Mouse (Mus musculus): ENCODE measurements at regions not wholly inside any gene's neighbourhood (a gene's known extent, or its start where the extent isn't known, plus 50 kb on each side); places are given as distances from the start of the nearest gene placed in this dataset.
A peak's percentile ranks its signal among the peaks of the same experiment; 100 is the strongest.
"Not testable (repeated sequence)": the region's sequence is repeated elsewhere in the genome, so short reads cannot be mapped to it uniquely, and the experiment has no call there.

- Histone ChIP-seq H3K4me1 (ENCODE audit: control insufficient read depth, insufficient read depth, low read length) (no peaks in the 10 kb centered on the region), H3K27ac (ENCODE audit: insufficient read depth, low read length) (no peak overlapping the region), H3K4me3 (replicated peaks; ENCODE audit: insufficient read depth, low read depth, low read length) (no peak overlapping the region), H3K27me3 (ENCODE audit: control insufficient read depth, insufficient read depth, low read length) (no peaks in the 10 kb centered on the region)
- no peak for TF ChIP-seq CTCF (IDR thresholded peaks at IDR 0.05; ENCODE audit: borderline replicate concordance, insufficient read depth, low read depth, low read length)
- no peak for TF ChIP-seq POLR2A (IDR thresholded peaks at IDR 0.05; ENCODE audit: borderline replicate concordance, insufficient read depth, low read length)
- 96% methylated on average over 5 of the region's 5 CpGs for WGBS
- no peak for DNase-seq
Measured at GRCm38 (mm10) chr9:85981428-85981827, 139.2 kb downstream of the Tpbg start.

DNA sequence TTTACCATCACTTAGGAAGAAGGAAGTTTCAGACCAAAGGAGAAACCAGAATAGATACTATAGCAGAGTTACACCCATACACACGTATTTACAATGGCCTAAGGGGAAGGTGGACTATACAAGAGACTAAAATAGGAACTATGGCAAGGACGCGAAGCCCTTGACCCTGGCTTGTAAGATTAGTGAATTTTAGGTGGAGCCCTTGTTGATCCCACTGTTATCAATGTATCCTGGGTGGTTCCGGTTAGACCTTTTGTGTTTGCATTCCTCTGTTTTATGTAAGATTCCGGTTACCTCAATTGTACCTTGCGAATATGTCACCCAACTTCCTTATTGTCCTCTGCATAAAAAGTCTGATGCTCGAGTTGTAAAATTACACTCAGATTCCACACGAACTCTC lies 141.3 kb downstream of the Tpbg start:
- not testable (repeated sequence) for H3K27ac ChIP-seq (ENCODE audit: insufficient read depth, low read length)
- 95% methylated on average over 8 of the region's 8 CpGs for WGBS

DNA sequence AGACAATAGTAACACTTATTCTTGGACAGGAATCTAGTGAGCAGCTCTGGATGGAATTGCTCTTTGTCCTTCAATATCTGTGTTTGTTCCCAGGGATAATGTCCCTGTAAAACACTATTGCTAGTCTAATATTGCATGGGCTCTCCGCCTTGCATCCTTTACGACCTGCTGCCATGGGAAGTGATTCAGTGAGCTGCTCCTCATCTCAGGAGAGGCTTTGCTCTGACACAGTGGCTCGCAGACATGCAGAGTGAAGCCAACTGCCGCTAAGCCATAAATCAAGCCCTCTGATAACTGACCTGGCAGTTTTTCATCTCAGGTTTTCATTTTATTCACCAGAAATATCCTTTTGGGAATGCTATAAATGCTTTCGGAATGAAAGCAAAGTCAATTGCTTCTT lies 143.5 kb downstream of the Tpbg start:
- Histone ChIP-seq H3K4me3 (replicated peaks; ENCODE audit: insufficient read depth, low read depth, low read length) (no peak overlapping the region), H3K27me3 (ENCODE audit: control insufficient read depth, insufficient read depth, low read length) (no peaks in the 10 kb centered on the region), H3K4me1 (ENCODE audit: control insufficient read depth, insufficient read depth, low read length) (no peaks in the 10 kb centered on the region), H3K27ac (ENCODE audit: insufficient read depth, low read length) (no peak overlapping the region)
- WGBS = 72% methylated on average over 5 of the region's 5 CpGs
- DNase-seq = no peak
- TF ChIP-seq CTCF (IDR thresholded peaks at IDR 0.05; ENCODE audit: borderline replicate concordance, insufficient read depth, low read depth, low read length) = no peak
- no peak for TF ChIP-seq POLR2A (IDR thresholded peaks at IDR 0.05; ENCODE audit: borderline replicate concordance, insufficient read depth, low read length)

More for the DNA sequence above, 141.3 kb downstream of the Tpbg start:
- not testable (repeated sequence) for H3K4me3 ChIP-seq (replicated peaks; ENCODE audit: insufficient read depth, low read depth, low read length); DNase-seq; H3K27me3 ChIP-seq (ENCODE audit: control insufficient read depth, insufficient read depth, low read length); H3K4me1 ChIP-seq (ENCODE audit: control insufficient read depth, insufficient read depth, low read length)

DNA sequence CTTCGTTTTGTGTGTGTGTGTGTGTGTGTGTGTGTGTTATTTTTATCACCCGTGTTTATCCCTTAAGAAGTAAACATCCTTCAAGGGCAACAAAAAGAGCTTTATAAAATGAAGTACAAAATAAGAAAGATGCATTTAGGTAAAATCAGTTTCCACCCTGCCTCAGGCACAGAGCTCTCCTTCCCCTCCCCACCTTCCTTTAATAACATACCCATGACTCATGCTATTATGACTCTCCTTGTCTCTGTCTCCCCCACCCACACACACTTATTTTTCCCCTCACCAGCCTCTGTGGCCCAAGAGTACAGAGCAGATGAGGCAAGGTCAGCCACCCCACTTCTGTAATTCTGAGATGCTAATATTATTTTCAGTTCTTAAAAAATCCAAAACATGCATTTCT lies 144.0 kb downstream of the Tpbg start:
- H3K4me3 ChIP-seq (replicated peaks; ENCODE audit: insufficient read depth, low read depth, low read length) = no peak overlapping the region
- H3K27me3 ChIP-seq (ENCODE audit: control insufficient read depth, insufficient read depth, low read length) = no peaks in the 10 kb centered on the region
- TF ChIP-seq CTCF (IDR thresholded peaks at IDR 0.05; ENCODE audit: borderline replicate concordance, insufficient read depth, low read depth, low read length) (no peak), POLR2A (IDR thresholded peaks at IDR 0.05; ENCODE audit: borderline replicate concordance, insufficient read depth, low read length) (no peak)
- DNase-seq = no peak
- H3K27ac ChIP-seq (ENCODE audit: insufficient read depth, low read length) = no peak overlapping the region
- no peaks in the 10 kb centered on the region for H3K4me1 ChIP-seq (ENCODE audit: control insufficient read depth, insufficient read depth, low read length)
- WGBS = 90% methylated on average over 2 of the region's 2 CpGs

DNA sequence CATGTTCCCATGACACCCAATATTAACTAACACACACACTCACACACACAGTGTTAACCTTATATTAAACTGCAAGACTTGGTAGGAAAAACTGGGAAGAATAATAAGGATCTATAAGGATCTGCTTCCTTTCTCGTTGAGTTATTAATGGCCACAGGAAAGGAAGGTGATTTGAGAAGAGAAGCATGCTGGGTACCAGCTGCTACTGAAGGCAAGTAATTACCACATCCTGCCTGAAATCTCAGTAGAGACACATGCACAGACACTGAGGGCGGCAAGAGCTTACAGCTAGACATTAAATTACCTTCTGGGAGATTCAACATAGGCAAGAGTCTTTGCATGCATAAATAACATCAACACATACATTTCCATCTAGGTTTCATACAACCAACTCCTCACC lies 160.8 kb downstream of the Tpbg start:
- no peaks in the 10 kb centered on the region for H3K4me1 ChIP-seq (ENCODE audit: control insufficient read depth, insufficient read depth, low read length)
- TF ChIP-seq CTCF (IDR thresholded peaks at IDR 0.05; ENCODE audit: borderline replicate concordance, insufficient read depth, low read depth, low read length) (no peak), POLR2A (IDR thresholded peaks at IDR 0.05; ENCODE audit: borderline replicate concordance, insufficient read depth, low read length) (no peak)
- no peak overlapping the region for H3K27ac ChIP-seq (ENCODE audit: insufficient read depth, low read length)
- no peaks in the 10 kb centered on the region for H3K27me3 ChIP-seq (ENCODE audit: control insufficient read depth, insufficient read depth, low read length)
- no peak overlapping the region for H3K4me3 ChIP-seq (replicated peaks; ENCODE audit: insufficient read depth, low read depth, low read length)
- WGBS = 30% methylated on average over 2 of the region's 2 CpGs
- DNase-seq = peak in 1 of 2 experiments; percentile 4

GRCm38 (mm10) chr9:86011661-86012060 lies 169.5 kb downstream of the Tpbg start:
- no peak overlapping the region for H3K27ac ChIP-seq (ENCODE audit: insufficient read depth, low read length)
- TF ChIP-seq POLR2A (IDR thresholded peaks at IDR 0.05; ENCODE audit: borderline replicate concordance, insufficient read depth, low read length) = no peak
- no peak for TF ChIP-seq CTCF (IDR thresholded peaks at IDR 0.05; ENCODE audit: borderline replicate concordance, insufficient read depth, low read depth, low read length)
- 75% methylated on average over 2 of the region's 2 CpGs for WGBS
- no peak for DNase-seq
- no peaks in the 10 kb centered on the region for H3K27me3 ChIP-seq (ENCODE audit: control insufficient read depth, insufficient read depth, low read length)
- no peaks in the 10 kb centered on the region for H3K4me1 ChIP-seq (ENCODE audit: control insufficient read depth, insufficient read depth, low read length)
- no peak overlapping the region for H3K4me3 ChIP-seq (replicated peaks; ENCODE audit: insufficient read depth, low read depth, low read length)

GRCm38 (mm10) chr9:86015841-86016240 lies 173.7 kb downstream of the Tpbg start:
- Histone ChIP-seq H3K27ac (ENCODE audit: insufficient read depth, low read length) (no peak overlapping the region), H3K4me3 (replicated peaks; ENCODE audit: insufficient read depth, low read depth, low read length) (no peak overlapping the region), H3K27me3 (ENCODE audit: control insufficient read depth, insufficient read depth, low read length) (no peaks in the 10 kb centered on the region), H3K4me1 (ENCODE audit: control insufficient read depth, insufficient read depth, low read length) (no peaks in the 10 kb centered on the region)
- no peak for TF ChIP-seq CTCF (IDR thresholded peaks at IDR 0.05; ENCODE audit: borderline replicate concordance, insufficient read depth, low read depth, low read length)
- TF ChIP-seq POLR2A (IDR thresholded peaks at IDR 0.05; ENCODE audit: borderline replicate concordance, insufficient read depth, low read length) = no peak
- DNase-seq = no peak
- 39% methylated on average over 4 of the region's 4 CpGs for WGBS

DNA sequence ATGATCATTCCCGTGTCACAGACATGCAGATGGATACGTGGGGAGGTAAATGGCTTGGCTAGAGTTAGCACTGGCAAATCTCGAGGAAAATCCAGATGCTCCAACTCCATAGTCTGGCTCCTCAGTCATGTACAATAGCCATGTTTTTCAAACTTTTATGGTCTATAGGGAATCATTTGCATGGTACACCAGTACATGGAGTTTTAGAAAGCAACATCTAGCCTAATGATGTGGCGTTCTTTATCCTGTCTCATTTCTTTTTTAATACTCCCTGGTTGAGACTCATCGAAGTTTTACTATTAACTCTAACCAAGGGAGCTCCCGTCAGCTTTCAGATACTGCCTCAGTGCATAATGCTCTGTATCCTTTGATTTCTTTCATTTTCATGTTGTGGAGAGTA lies 178.0 kb downstream of the Tpbg start:
- no peak for DNase-seq
- Histone ChIP-seq H3K4me1 (ENCODE audit: control insufficient read depth, insufficient read depth, low read length) (no peaks in the 10 kb centered on the region), H3K4me3 (replicated peaks; ENCODE audit: insufficient read depth, low read depth, low read length) (no peak overlapping the region), H3K27ac (ENCODE audit: insufficient read depth, low read length) (no peak overlapping the region), H3K27me3 (ENCODE audit: control insufficient read depth, insufficient read depth, low read length) (no peaks in the 10 kb centered on the region)
- WGBS = 70% methylated on average over 6 of the region's 6 CpGs
- TF ChIP-seq POLR2A (IDR thresholded peaks at IDR 0.05; ENCODE audit: borderline replicate concordance, insufficient read depth, low read length) (no peak), CTCF (IDR thresholded peaks at IDR 0.05; ENCODE audit: borderline replicate concordance, insufficient read depth, low read depth, low read length) (no peak)

DNA sequence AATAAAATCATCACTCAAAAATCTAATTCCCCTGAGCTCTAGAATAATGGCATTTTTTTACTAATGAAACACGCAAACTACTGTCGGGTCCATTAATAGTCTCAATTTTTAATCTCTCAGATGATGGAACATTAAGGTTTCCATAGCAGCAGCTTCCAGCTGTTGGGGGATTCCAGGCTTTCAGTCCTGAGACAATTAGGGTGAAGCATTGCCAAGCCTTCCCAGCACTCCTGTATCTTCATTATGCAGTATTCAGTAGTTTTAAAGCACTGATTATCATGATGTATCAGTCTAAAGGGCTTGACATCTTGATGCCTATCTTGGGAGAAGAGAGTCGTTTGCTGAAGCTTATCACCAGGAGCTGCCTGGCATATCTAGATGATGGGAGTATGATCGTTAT lies 178.6 kb downstream of the Tpbg start:
- Histone ChIP-seq H3K27me3 (ENCODE audit: control insufficient read depth, insufficient read depth, low read length) (no peaks in the 10 kb centered on the region), H3K4me3 (replicated peaks; ENCODE audit: insufficient read depth, low read depth, low read length) (no peak overlapping the region), H3K4me1 (ENCODE audit: control insufficient read depth, insufficient read depth, low read length) (no peaks in the 10 kb centered on the region), H3K27ac (ENCODE audit: insufficient read depth, low read length) (no peak overlapping the region)
- TF ChIP-seq CTCF (IDR thresholded peaks at IDR 0.05; ENCODE audit: borderline replicate concordance, insufficient read depth, low read depth, low read length) (no peak), POLR2A (IDR thresholded peaks at IDR 0.05; ENCODE audit: borderline replicate concordance, insufficient read depth, low read length) (no peak)
- DNase-seq = no peak
- WGBS = 38% methylated on average over 4 of the region's 4 CpGs

All from cerebellum, adult 2 months (tissue).